Mouse (Mus musculus): ENCODE measurements at regions not wholly inside any gene's neighbourhood (a gene's known extent, or its start where the extent isn't known, plus 50 kb on each side); places are given as distances from the start of the nearest gene placed in this dataset.

DNA sequence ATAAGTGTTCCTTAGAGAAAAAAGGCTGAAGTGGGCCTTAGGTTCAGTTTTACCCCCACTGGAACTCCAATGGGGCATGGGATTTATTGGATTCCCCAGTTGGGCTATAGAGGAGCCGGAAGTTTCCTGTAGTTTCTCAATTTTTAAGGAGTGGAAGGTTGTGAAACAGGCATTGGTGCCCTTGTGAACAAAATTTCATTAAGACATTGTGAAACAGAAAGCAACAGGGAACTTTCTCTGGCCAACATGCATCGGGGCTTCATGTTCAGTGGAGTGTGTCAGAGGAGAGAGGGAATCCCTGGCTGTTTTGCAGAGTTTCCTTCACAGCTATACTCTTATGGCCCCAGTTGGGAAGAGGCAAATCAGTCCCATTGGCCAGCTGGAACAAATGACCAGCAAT is 441.6 kb upstream of the A1bg start:
- TF ChIP-seq CTCF (IDR thresholded peaks at IDR 0.05; ENCODE audit: borderline replicate concordance, extremely low read depth, insufficient read depth, insufficient read length) (no peak), POLR2A (IDR thresholded peaks at IDR 0.05; ENCODE audit: borderline replicate concordance, extremely low read depth, insufficient read depth, insufficient read length, poor library complexity, severe bottlenecking) (no peak)

All from brain, embryonic 14.5 days (tissue).